Mouse (Mus musculus) MEL (cell line): ENCODE data around the gene Kcnn3. TPM values are rescaled to one million over a fixed set of nuclear protein-coding genes. Genes with fewer than 3 reads are reported as not detected.

Experiments
- DNase-seq: peaks from one replicate; pipeline ENCODE4 v3.0.0; 2011; ENCODE audit warnings: low read depth, low spot score
- H3K27ac ChIP-seq: 2 replicates; pipeline ENCODE4 v1.5.1; 2012; ENCODE audit warnings: low read depth, mild to moderate bottlenecking, control low read depth, low read length, moderate library complexity; ENCODE audit not compliant: control insufficient read depth
- H3K27me3 ChIP-seq, 2 experiments: fragments of 150-350 bp in 1 of 2; sonication (generic) in 1 of 2; 2 replicates each; pipeline ENCODE4 v1.6.1; 2012; ENCODE audit warnings: low read length in 2 of 2, mild to moderate bottlenecking in 2 of 2, improper control_type of control experiment in 1 of 2, moderate library complexity in 1 of 2; ENCODE audit not compliant: insufficient read depth in 2 of 2, control insufficient read depth in 1 of 2
- H3K36me3 ChIP-seq, 2 experiments: 2 replicates each; pipeline ENCODE4 v1.6.1; 2012 to 2014; ENCODE audit warnings: low read length in 2 of 2, improper control_type of control experiment in 1 of 2, inconsistent platforms in 1 of 2, mild to moderate bottlenecking in 1 of 2; ENCODE audit not compliant: insufficient read depth in 2 of 2, control insufficient read depth in 1 of 2
- H3K4me1 ChIP-seq, 2 experiments: fragments of 150-350 bp in 1 of 2; sonication (generic) in 1 of 2; 2 replicates each; pipeline ENCODE4 v1.6.1; 2012; ENCODE audit warnings: low read length in 2 of 2, improper control_type of control experiment in 1 of 2, mild to moderate bottlenecking in 1 of 2; ENCODE audit not compliant: insufficient read depth in 2 of 2, control insufficient read depth in 1 of 2
- H3K4me3 ChIP-seq, 2 experiments: fragments of 150-350 bp in 1 of 2; sonication (generic) in 1 of 2; 2 replicates each; pipeline ENCODE4 v1.5.1; 2012; ENCODE audit warnings: low read depth in 2 of 2, low read length in 2 of 2, mild to moderate bottlenecking in 2 of 2, moderate library complexity in 2 of 2, control low read depth in 1 of 2, improper control_type of control experiment in 1 of 2; ENCODE audit not compliant: control insufficient read depth in 1 of 2, insufficient read depth in 1 of 2
- H3K79me2 ChIP-seq: 2 replicates; pipeline ENCODE4 v1.6.1; 2012; ENCODE audit warnings: mild to moderate bottlenecking, low read length, moderate library complexity; ENCODE audit not compliant: control insufficient read depth, poor library complexity, insufficient read depth
- H3K9ac ChIP-seq: 2 replicates; pipeline ENCODE4 v1.6.1; 2012; ENCODE audit warnings: low read depth, mild to moderate bottlenecking, control low read depth, low read length, moderate library complexity; ENCODE audit not compliant: control insufficient read depth, poor library complexity, severe bottlenecking
- H3K9me3 ChIP-seq: fragments of 150-350 bp; sonication (generic); replicated peaks from 2 replicates; pipeline ENCODE4 v1.6.1; 2012; ENCODE audit warnings: mild to moderate bottlenecking, low read length, improper control_type of control experiment, moderate library complexity; ENCODE audit not compliant: insufficient read depth
- BHLHE40 ChIP-seq: IDR thresholded peaks from 2 replicates; pipeline ENCODE4 v1.6.1; 2012; ENCODE audit warnings: low read depth, mild to moderate bottlenecking, inconsistent platforms, low read length, improper control_type of control experiment, borderline replicate concordance
- CHD1 ChIP-seq: IDR thresholded peaks from 2 replicates; pipeline ENCODE4 v1.6.1; 2012; ENCODE audit warnings: low read depth, mild to moderate bottlenecking, inconsistent platforms, low read length, improper control_type of control experiment
- CTCF ChIP-seq, 3 experiments: IDR thresholded peaks in 2 of 3; conservative IDR thresholded peaks in 1 of 3; 2 replicates each; pipeline ENCODE4 v1.5.1; 2011 to 2012; ENCODE audit warnings: low read length in 3 of 3, low read depth in 2 of 3, mild to moderate bottlenecking in 2 of 3, improper control_type of control experiment in 1 of 3, inconsistent platforms in 1 of 3, mixed read lengths in 1 of 3, moderate library complexity in 1 of 3; ENCODE audit not compliant: control insufficient read depth in 1 of 3, insufficient read depth in 1 of 3, poor library complexity in 1 of 3, severe bottlenecking in 1 of 3
- ELF1 ChIP-seq: IDR thresholded peaks from 2 replicates; pipeline ENCODE4 v1.6.1; 2014; ENCODE audit warnings: low read depth, mild to moderate bottlenecking, inconsistent platforms, low read length, improper control_type of control experiment, moderate library complexity
- ETS1 ChIP-seq: IDR thresholded peaks from 2 replicates; pipeline ENCODE4 v1.6.1; 2012; ENCODE audit warnings: low read depth, mild to moderate bottlenecking, inconsistent platforms, low read length, improper control_type of control experiment, moderate library complexity
- GABPA ChIP-seq: IDR thresholded peaks from 2 replicates; pipeline ENCODE4 v1.6.1; 2012; ENCODE audit warnings: low read depth, mild to moderate bottlenecking, inconsistent platforms, low read length, improper control_type of control experiment, moderate library complexity
- GATA1 ChIP-seq: IDR thresholded peaks from 2 replicates; pipeline ENCODE4 v1.6.1; 2011; ENCODE audit warnings: low read depth, low read length, improper control_type of control experiment
- HCFC1 ChIP-seq: IDR thresholded peaks from 2 replicates; pipeline ENCODE4 v1.6.1; 2012; ENCODE audit warnings: low read depth, mild to moderate bottlenecking, inconsistent platforms, low read length, improper control_type of control experiment, moderate library complexity
- JUND ChIP-seq: IDR thresholded peaks from 2 replicates; pipeline ENCODE4 v1.6.1; 2011; ENCODE audit warnings: low read depth, mild to moderate bottlenecking, improper control_type of control experiment, low read length
- MAFK ChIP-seq: IDR thresholded peaks from 2 replicates; pipeline ENCODE4 v1.6.1; 2011; ENCODE audit warnings: low read depth, mild to moderate bottlenecking, low read length, improper control_type of control experiment, borderline replicate concordance
- MAX ChIP-seq: IDR thresholded peaks from 2 replicates; pipeline ENCODE4 v1.6.1; 2011; ENCODE audit warnings: low read length, improper control_type of control experiment
- MEF2A ChIP-seq: IDR thresholded peaks from 2 replicates; pipeline ENCODE4 v1.6.1; 2014; ENCODE audit warnings: low read depth, mild to moderate bottlenecking, inconsistent platforms, low read length, improper control_type of control experiment; ENCODE audit not compliant: poor library complexity, insufficient replicate concordance, severe bottlenecking; ENCODE audit errors: extremely low read depth
- MXI1 ChIP-seq: IDR thresholded peaks from 2 replicates; pipeline ENCODE4 v1.6.1; 2011; ENCODE audit warnings: mild to moderate bottlenecking, low read depth, low read length, improper control_type of control experiment
- MYC ChIP-seq: IDR thresholded peaks from 2 replicates; pipeline ENCODE4 v1.6.1; 2011; ENCODE audit warnings: low read depth, mild to moderate bottlenecking, low read length, improper control_type of control experiment, moderate library complexity
- POLR2AphosphoS2 ChIP-seq: IDR thresholded peaks from 2 replicates; pipeline ENCODE4 v1.6.1; 2011; ENCODE audit warnings: low read length, improper control_type of control experiment
- SIN3A ChIP-seq: IDR thresholded peaks from 2 replicates; pipeline ENCODE4 v1.6.1; 2012; ENCODE audit warnings: low read length, improper control_type of control experiment, inconsistent platforms
- SMC3 ChIP-seq: IDR thresholded peaks from 2 replicates; pipeline ENCODE4 v1.6.1; 2011; ENCODE audit warnings: low read depth, low read length, improper control_type of control experiment
- TAL1 ChIP-seq: IDR thresholded peaks from 2 replicates; pipeline ENCODE4 v1.6.1; 2012; ENCODE audit warnings: mild to moderate bottlenecking, inconsistent platforms, low read length, moderate library complexity, mixed read lengths
- TCF12 ChIP-seq: IDR thresholded peaks from 2 replicates; pipeline ENCODE4 v1.6.1; 2014; ENCODE audit warnings: low read depth, mild to moderate bottlenecking, inconsistent platforms, low read length, improper control_type of control experiment, moderate library complexity
- UBTF ChIP-seq: IDR thresholded peaks from 2 replicates; pipeline ENCODE4 v1.6.1; 2012; ENCODE audit warnings: low read depth, mild to moderate bottlenecking, inconsistent platforms, low read length, improper control_type of control experiment, moderate library complexity, borderline replicate concordance; ENCODE audit not compliant: insufficient read depth
- USF1 ChIP-seq: IDR thresholded peaks from 2 replicates; pipeline ENCODE4 v1.6.1; 2014; ENCODE audit warnings: low read depth, mild to moderate bottlenecking, inconsistent platforms, low read length, improper control_type of control experiment, moderate library complexity
- USF2 ChIP-seq, 2 experiments: IDR thresholded peaks; 2 replicates each; pipeline ENCODE4 v1.6.1; 2011 to 2012; ENCODE audit warnings: improper control_type of control experiment in 2 of 2, low read length in 2 of 2, borderline replicate concordance in 1 of 2, inconsistent platforms in 1 of 2, low read depth in 1 of 2, mild to moderate bottlenecking in 1 of 2; ENCODE audit not compliant: insufficient read depth in 1 of 2
- ZKSCAN1 ChIP-seq: IDR thresholded peaks from 2 replicates; pipeline ENCODE4 v1.6.1; 2012; ENCODE audit warnings: low read depth, mild to moderate bottlenecking, inconsistent platforms, low read length, improper control_type of control experiment, moderate library complexity
- ZNF384 ChIP-seq: IDR thresholded peaks from 2 replicates; pipeline ENCODE4 v1.6.1; 2012; ENCODE audit warnings: low read depth, mild to moderate bottlenecking, inconsistent platforms, low read length, improper control_type of control experiment
- polyA plus RNA-seq, 2 experiments: library from polyadenylated mRNA; stranded (reverse) in 1 of 2; unstranded in 1 of 2; fragments of >175 nt in 1 of 2; fragments of >200 nt in 1 of 2; gene quantifications; 2 replicates each; pipeline versions ENCODE4 v1.2.1 to v1.2.4; 2012; ENCODE audit warnings: low replicate concordance in 2 of 2, low read depth in 1 of 2; ENCODE audit not compliant: insufficient read length in 2 of 2, insufficient read depth in 1 of 2, missing spikeins in 1 of 2
- total RNA-seq: library from RNA; depleted of rRNA; stranded (reverse); fragments of 300-350 nt; gene quantifications from 2 replicates; pipeline ENCODE4 v1.2.3, GENCODE M21; 2012

Gene Kcnn3
- total and polyA plus RNA-seq, 3 experiments, result 0.04 TPM; not detected in 2

GRCm38 (mm10) chr3:89565371-89565770 is 45.4 kb downstream of the Kcnn3 start:
- H3K27ac ChIP-seq, result no peak overlapping the region
- H3K36me3 ChIP-seq, result peaks cover 0 to 13% of the 10 kb centered on the region in 2 experiments; a peak in 2 of 4 replicates
- H3K9me3 ChIP-seq, result no peaks in the 10 kb centered on the region
- peaks cover 9 to 14% of the 10 kb centered on the region in 2 experiments for H3K4me1 ChIP-seq
- no peak overlapping the region for H3K9ac ChIP-seq
- no peak overlapping the region for H3K4me3 ChIP-seq
- H3K79me2 ChIP-seq, result no peaks in the 10 kb centered on the region
- TF ChIP-seq MXI1 (no peak), GABPA (no peak), POLR2AphosphoS2 (no peak), USF1 (no peak), CTCF (IDR thresholded peaks at IDR 0.05 in 2 of 3, conservative IDR thresholded peaks at IDR 0.05 in 1 of 3; ENCODE audit: control insufficient read depth in 1 of 3, insufficient read depth in 1 of 3, low read depth in 2 of 3, low read length in 3 of 3, poor library complexity in 1 of 3, severe bottlenecking in 1 of 3) (no peak), MYC (no peak), GATA1 (no peak), MAX (no peak)
- peaks cover 2 to 7% of the 10 kb centered on the region in 2 experiments for H3K27me3 ChIP-seq
- DNase-seq, result no peak

GRCm38 (mm10) chr3:89569058-89569457 is 49.1 kb downstream of the Kcnn3 start:
- Histone ChIP-seq H3K36me3 (peaks cover 0 to 22% of the 10 kb centered on the region in 2 experiments; a peak in 2 of 4 replicates), H3K27ac (no peak overlapping the region), H3K9ac (no peak overlapping the region), H3K4me3 (no peak overlapping the region), H3K27me3 (no peaks in the 10 kb centered on the region; a peak in 2 of 4 replicates), H3K79me2 (no peaks in the 10 kb centered on the region), H3K4me1 (peaks cover 11 to 34% of the 10 kb centered on the region in 2 experiments), H3K9me3 (no peaks in the 10 kb centered on the region)
- TF ChIP-seq JUND, result 0 out of 2 replicates have a peak, but pooled peaks have one; percentile 72
- no peak for TF ChIP-seq ZNF384
- no peak for TF ChIP-seq CHD1
- peak; percentile 75 for DNase-seq

DNA sequence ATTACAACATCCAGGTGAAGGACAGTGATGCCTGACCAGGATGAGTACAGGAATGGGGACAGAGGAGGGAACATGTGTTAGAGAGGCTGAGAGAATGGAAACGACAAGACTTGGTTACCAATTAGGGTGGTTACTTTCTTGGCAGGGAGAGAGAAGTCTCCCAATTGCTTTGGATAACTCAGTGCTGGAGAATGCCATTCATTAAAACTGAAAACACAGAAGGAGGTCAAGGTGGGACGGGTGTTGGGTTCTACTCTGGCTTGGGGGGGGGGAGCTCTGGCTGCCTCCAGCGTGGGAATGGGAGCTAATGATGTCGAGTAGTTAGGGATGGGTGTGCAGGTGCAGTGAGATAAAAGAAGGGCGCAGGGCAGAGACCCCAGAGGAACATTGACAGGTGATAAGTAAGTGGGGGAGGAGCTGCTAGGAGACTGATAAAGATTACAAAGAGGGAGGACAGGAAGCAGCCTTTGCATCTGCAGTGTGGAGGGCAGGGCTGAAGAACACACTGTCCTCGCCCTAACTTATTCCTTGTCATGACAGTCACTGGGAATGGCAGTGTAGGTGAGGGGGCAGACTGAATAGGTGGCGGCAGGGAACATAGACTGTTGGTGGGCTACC is 49.9 kb downstream of the Kcnn3 start:
- H3K27ac ChIP-seq, result peak overlapping the region; percentile 74
- peaks cover 11 to 34% of the 10 kb centered on the region in 2 experiments for H3K4me1 ChIP-seq
- no peaks in the 10 kb centered on the region for H3K79me2 ChIP-seq
- peaks cover 0 to 22% of the 10 kb centered on the region in 2 experiments; a peak in 2 of 4 replicates for H3K36me3 ChIP-seq
- peak overlapping the region; percentile 2 to 16; a peak in 3 of 4 replicates for H3K4me3 ChIP-seq
- peak; percentile 61 for DNase-seq
- H3K27me3 ChIP-seq, result no peaks in the 10 kb centered on the region; a peak in 2 of 4 replicates
- H3K9me3 ChIP-seq, result no peaks in the 10 kb centered on the region
- peak overlapping the region; percentile 1; the same call in 1 of the 2 replicates for H3K9ac ChIP-seq
- no peak for TF ChIP-seq UBTF
- TF ChIP-seq CHD1, result no peak
- 0 out of 2 replicates have a peak, but pooled peaks have one; percentile 41 for TF ChIP-seq HCFC1
- TF ChIP-seq SMC3, result peak; percentile 1; the same call in 1 of the 2 replicates
- TF ChIP-seq ELF1, result 0 out of 2 replicates have a peak, but pooled peaks have one; percentile 32
- TF ChIP-seq USF2 (IDR thresholded peaks at IDR 0.05; ENCODE audit: borderline replicate concordance in 1 of 2, insufficient read depth in 1 of 2, low read depth in 1 of 2, low read length in 2 of 2), result no peak
- peak; percentile 30 for TF ChIP-seq TAL1
- 0 out of 2 replicates have a peak, but pooled peaks have one; percentile 46 for TF ChIP-seq SIN3A
- TF ChIP-seq ETS1, result peak; percentile 71
- no peak for TF ChIP-seq ZKSCAN1
- no peak for TF ChIP-seq MEF2A
- no peak for TF ChIP-seq MAFK
- 0 out of 2 replicates have a peak, but pooled peaks have one; percentile 50 for TF ChIP-seq MXI1
- TF ChIP-seq ZNF384, result no peak
- peak; percentile 92 for TF ChIP-seq TCF12
- TF ChIP-seq BHLHE40, result peak; percentile 30; the same call in 1 of the 2 replicates
